Mouse (Mus musculus) neutrophil, adult 83 days (primary cell): Measurements from ENCODE around the gene Zfp977. TPM values are rescaled to one million over a fixed set of nuclear protein-coding genes. Genes with fewer than 3 reads are reported as not detected.

Experiments used
- total RNA-seq, 2 experiments: library from RNA; stranded (reverse); gene quantifications; one replicate each; pipeline ENCODE4 v1.2.4; 2023

The Zfp977 gene
- not detected for total RNA-seq

DNA sequence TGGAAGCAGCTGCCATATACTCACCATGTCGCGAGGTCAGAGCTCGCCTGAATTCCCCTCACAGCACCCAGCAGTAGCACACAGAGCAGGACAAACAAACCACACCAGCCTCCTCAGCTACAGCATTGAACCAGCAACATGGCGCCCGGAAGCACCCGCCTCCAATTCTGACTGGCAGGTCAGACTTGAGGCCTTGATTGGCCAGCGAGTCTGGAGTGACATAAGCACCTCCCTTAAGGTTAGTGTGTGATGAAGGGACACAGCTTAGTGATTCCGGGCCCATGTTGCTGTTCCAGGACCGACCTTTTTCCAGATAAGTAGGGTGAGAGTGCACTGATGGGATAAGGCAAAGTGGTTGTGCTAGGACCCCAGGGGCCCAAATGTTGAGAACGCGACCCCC, at the start of gene Zfp977:
Zfp977 (minus strand) TSS at position 135 of the 400 bp plus-strand sequence.

DNA sequence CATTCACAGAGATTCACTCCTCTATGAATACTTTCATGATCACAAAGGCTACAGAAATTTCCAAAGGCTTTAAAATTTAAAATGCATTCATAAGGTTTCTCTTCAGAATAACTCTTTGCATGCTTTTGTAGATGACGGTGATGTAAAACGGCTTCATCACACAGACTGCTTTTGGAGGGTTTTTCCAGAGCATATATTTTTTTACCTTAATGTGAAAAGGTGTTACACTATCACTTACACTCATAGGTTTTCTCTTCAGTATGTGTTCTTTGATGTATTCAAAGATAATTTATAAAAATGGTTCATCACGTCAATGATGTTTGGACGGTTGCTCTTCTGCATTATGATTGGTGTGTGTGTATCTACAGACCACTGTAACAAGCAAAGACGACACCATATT, 13.9 kb downstream of the Zfp977 start, which contains the start of gene Gm21028:
Gm21028 (minus strand) TSS at position 101 of the 400 bp plus-strand sequence.

Other genes with a start within 250 kb of the Zfp977 start
- not detected for gene 4933421I07Rik, start 144.4 kb downstream of the Zfp977 start, total RNA-seq
- gene Zfp141, start 86.8 kb downstream of the Zfp977 start, total RNA-seq, result 10 to 100 TPM; 23.0 to 26.9 TPM
- gene Gm21028, start 14.0 kb downstream of the Zfp977 start, total RNA-seq, result not detected
- under 1 TPM; 0.73 to 0.79 TPM for gene Zfp976, start 50.0 kb upstream of the Zfp977 start, total RNA-seq
- 1 to 10 TPM; 1.1 to 1.6 TPM for gene Zfp975, start 100.2 kb upstream of the Zfp977 start, total RNA-seq
- not detected for gene Gm17067, start 134.5 kb upstream of the Zfp977 start, total RNA-seq
- not detected for gene Vmn2r62, start 201.0 kb upstream of the Zfp977 start, total RNA-seq